Mouse (Mus musculus): ENCODE measurements around the gene Traf3. TPM values are rescaled to one million over a fixed set of nuclear protein-coding genes. Genes with fewer than 3 reads are reported as not detected.

Gene Traf3
- polyA plus RNA-seq, 1 experiment from 2014 or later = 8.9 TPM

DNA sequence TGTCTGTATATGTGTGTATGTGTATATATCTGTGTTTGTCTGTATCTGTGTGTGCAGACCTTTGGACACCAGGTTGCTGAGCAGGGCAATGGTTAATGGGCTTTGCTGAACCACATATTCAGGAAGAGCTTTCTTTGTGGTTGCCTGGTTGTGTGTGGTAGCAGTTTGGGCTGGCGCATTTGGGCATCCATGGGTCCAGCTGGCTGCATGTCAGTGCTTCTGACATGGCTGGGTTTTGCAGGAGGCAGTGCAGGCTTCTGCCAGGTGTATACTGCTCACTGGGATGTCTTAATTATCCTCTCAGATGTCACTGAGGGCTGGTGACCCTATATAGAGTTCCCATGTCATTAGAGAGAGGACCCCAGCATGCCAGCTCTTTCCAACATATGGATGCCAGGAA is 10.4 kb upstream of the Traf3 start:
- Histone ChIP-seq H3K36me3 (no peaks in the 10 kb centered on the region), H3K4me2 (no peak overlapping the region), H3K4me3 (no peak overlapping the region), H3K4me1 (peaks cover 15% of the 10 kb centered on the region), H3K9me3 (no peaks in the 10 kb centered on the region), H3K9ac (no peak overlapping the region), H3K27me3 (no peaks in the 10 kb centered on the region), H3K27ac (no peak overlapping the region)
- WGBS = 90% methylated on average over 1 of the region's 1 CpGs
- ATAC-seq (ENCODE audit: borderline replicate concordance, extremely low read depth, low FRiP score, low TSS enrichment) = no peak

DNA sequence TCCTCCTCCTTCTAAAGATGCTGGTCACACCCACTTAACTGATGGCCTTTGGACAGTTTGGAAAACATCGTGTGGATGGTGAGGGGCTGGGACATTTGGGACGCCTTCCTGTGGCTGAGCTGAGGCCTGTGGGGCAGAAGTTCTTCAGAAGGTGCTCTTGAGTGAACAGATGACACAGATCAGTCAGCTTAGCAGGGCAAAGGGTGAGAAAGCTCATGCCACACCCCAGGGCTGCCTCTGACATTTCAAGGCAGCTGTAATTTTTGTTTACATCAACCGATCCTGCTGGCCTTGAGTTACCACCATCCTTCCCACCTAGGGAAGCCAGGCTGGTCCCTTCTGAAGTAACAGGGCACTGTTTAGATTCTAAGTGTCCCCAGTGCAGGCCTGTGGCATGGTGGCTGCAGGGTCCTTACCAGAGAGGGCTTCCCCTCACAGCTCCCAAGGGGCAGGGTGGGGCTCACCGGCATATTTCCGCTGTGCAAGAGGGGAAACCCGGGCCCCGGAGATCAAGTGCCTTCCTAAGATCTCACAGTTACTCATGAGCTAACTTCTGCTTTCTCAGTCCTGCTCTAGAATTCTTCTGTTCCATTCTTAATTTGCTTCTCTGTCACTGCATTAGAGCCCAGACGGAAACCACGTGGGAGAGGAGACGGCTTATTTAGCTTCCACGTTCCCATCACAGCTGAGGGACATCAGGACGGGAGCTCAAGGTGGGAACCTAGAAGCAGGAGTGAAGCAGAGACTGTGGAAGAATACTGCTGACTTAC is 6.3 kb upstream of the Traf3 start:
- no peak for ATAC-seq (ENCODE audit: borderline replicate concordance, extremely low read depth, low FRiP score, low TSS enrichment)
- WGBS = 30% methylated on average over 12 of the region's 12 CpGs
- Histone ChIP-seq H3K4me1 (peaks cover 29% of the 10 kb centered on the region), H3K27me3 (no peaks in the 10 kb centered on the region), H3K36me3 (no peaks in the 10 kb centered on the region), H3K4me3 (no peak overlapping the region), H3K4me2 (no peak overlapping the region), H3K9ac (no peak overlapping the region), H3K27ac (no peak overlapping the region), H3K9me3 (no peaks in the 10 kb centered on the region)

- H3K9ac ChIP-seq = no peak overlapping the region
- H3K36me3 ChIP-seq = no peaks in the 10 kb centered on the region
- H3K4me2 ChIP-seq = no peak overlapping the region
- 87% methylated on average over 10 of the region's 10 CpGs for whole genome bisulfite sequencing
- peaks cover 33% of the 10 kb centered on the region for H3K4me1 ChIP-seq
- no peaks in the 10 kb centered on the region for H3K9me3 ChIP-seq
- no peak for ATAC-seq (ENCODE audit: borderline replicate concordance, extremely low read depth, low FRiP score, low TSS enrichment)
- H3K27me3 ChIP-seq = no peaks in the 10 kb centered on the region
- H3K27ac ChIP-seq = no peak overlapping the region
- H3K4me3 ChIP-seq = no peak overlapping the region
These were observed 5.3 kb upstream of the Traf3 start for GRCm38 (mm10) chr12:111160871-111161270.

- H3K4me2 ChIP-seq = peak overlapping the region; percentile 51
- no peaks in the 10 kb centered on the region for H3K27me3 ChIP-seq
- no peak overlapping the region for H3K27ac ChIP-seq
- peaks cover 33% of the 10 kb centered on the region for H3K4me1 ChIP-seq
- H3K9me3 ChIP-seq = no peaks in the 10 kb centered on the region
- 37% methylated on average over 7 of the region's 7 CpGs for WGBS
- 0 out of 2 replicates have a peak overlapping the region, but pooled peaks have one; percentile 28 for H3K4me3 ChIP-seq
- 0 out of 2 replicates have a peak overlapping the region, but pooled peaks have one; percentile 25 for H3K9ac ChIP-seq
- no peaks in the 10 kb centered on the region for H3K36me3 ChIP-seq
- no peak for ATAC-seq (ENCODE audit: borderline replicate concordance, extremely low read depth, low FRiP score, low TSS enrichment)
These were observed 4.2 kb upstream of the Traf3 start for GRCm38 (mm10) chr12:111161943-111162311.

DNA sequence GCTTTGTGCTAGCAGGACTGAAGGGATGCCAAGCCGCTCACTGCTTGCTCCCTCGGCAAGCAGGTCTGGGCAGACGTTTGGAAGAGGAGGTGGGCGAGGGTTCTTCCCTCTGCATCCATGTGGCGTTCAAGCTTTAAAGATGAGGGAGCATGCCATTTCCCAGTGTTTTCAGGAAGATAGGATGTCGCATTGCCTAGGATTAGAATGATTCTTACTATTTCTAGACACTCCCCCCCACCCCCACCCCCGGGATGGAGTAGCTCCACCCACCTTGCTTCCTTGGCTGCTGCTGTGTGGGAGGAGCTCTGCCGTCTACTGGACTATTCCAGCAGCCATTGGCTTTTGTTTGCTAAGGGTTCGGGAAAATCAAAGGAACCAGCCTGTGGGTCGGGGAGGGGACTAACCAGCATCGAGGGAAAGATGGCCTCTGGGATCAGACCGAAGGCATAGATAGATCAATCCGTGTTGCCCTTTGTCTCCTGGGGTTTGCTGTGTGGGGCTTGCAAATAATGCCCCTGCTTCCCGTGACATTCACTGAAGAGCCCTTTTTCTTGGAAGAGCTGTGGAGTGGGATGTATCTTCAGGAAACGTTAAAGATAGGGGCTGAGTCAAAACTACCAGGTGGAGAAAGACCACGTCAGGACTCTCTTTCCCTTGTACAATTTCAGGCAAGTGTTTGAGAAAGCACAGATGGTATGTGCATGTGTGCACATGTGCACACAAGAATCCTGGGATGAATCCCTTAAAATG is 3.7 kb upstream of the Traf3 start:
- Histone ChIP-seq H3K27me3 (no peaks in the 10 kb centered on the region), H3K9me3 (no peaks in the 10 kb centered on the region), H3K9ac (0 out of 2 replicates have a peak overlapping the region, but pooled peaks have one; percentile 25), H3K36me3 (no peaks in the 10 kb centered on the region), H3K4me2 (peak overlapping the region; percentile 51), H3K4me1 (peaks cover 39% of the 10 kb centered on the region), H3K4me3 (peak overlapping the region; percentile 28; the same call in 1 of the 2 replicates), H3K27ac (0 out of 2 replicates have a peak overlapping the region, but pooled peaks have one; percentile 4)
- ATAC-seq (ENCODE audit: borderline replicate concordance, extremely low read depth, low FRiP score, low TSS enrichment) = peak; percentile 19; the same call in 1 of the 2 replicates
- 10% methylated on average over 16 of the region's 16 CpGs for WGBS

- Histone ChIP-seq H3K4me3 (peak overlapping the region; percentile 34), H3K4me1 (peaks cover 49% of the 10 kb centered on the region), H3K36me3 (no peaks in the 10 kb centered on the region), H3K4me2 (peak overlapping the region; percentile 64), H3K27me3 (no peaks in the 10 kb centered on the region), H3K27ac (no peak overlapping the region), H3K9ac (peak overlapping the region; percentile 20; the same call in 1 of the 2 replicates), H3K9me3 (no peaks in the 10 kb centered on the region)
- peak; percentile 83 for ATAC-seq (ENCODE audit: borderline replicate concordance, extremely low read depth, low FRiP score, low TSS enrichment)
- 3% methylated on average over 13 of the region's 13 CpGs for WGBS
These were observed 1.8 kb upstream of the Traf3 start for GRCm38 (mm10) chr12:111164310-111164751.

- Histone ChIP-seq H3K36me3 (no peaks in the 10 kb centered on the region), H3K27ac (peak overlapping the region; percentile 90), H3K9ac (no peak overlapping the region), H3K9me3 (no peaks in the 10 kb centered on the region), H3K4me2 (peak overlapping the region; percentile 89), H3K4me3 (peak overlapping the region; percentile 75), H3K4me1 (peaks cover 41% of the 10 kb centered on the region), H3K27me3 (no peaks in the 10 kb centered on the region)
- 0 out of 2 replicates have a peak, but pooled peaks have one; percentile 10 for ATAC-seq (ENCODE audit: borderline replicate concordance, extremely low read depth, low FRiP score, low TSS enrichment)
- WGBS = 61% methylated on average over 10 of the region's 10 CpGs
These were observed 891 bp upstream of the Traf3 start for GRCm38 (mm10) chr12:111165146-111165812.

GRCm38 (mm10) chr12:111166681-111167289 is 615 bp downstream of the Traf3 start:
- under 1% methylated on average over 48 of the region's 48 CpGs for WGBS
- Histone ChIP-seq H3K4me2 (peak overlapping the region; percentile 89), H3K4me1 (peaks cover 40% of the 10 kb centered on the region), H3K9ac (peak overlapping the region; percentile 69), H3K9me3 (no peaks in the 10 kb centered on the region), H3K36me3 (no peaks in the 10 kb centered on the region), H3K27ac (peak overlapping the region; percentile 90), H3K4me3 (peak overlapping the region; percentile 75), H3K27me3 (no peaks in the 10 kb centered on the region)
- ATAC-seq (ENCODE audit: borderline replicate concordance, extremely low read depth, low FRiP score, low TSS enrichment) = peak; percentile 19

DNA sequence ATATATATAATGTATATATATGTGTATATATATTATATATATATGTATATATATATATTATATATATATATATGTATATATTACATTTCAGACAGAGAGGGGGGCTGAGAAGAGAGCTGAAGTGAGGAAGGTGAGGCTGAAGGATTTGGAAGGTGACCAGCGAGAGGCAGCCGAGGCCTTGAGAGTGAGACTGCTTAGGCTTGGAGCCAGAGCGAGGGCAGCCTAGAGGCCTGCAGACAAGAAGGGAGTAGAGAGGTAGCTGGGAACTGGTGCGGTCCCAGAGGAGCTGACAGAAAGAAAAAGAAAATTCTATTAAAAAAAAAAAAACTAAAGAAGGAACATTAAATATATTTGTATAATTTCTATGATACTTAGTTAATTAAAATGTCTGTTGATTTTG is 2.7 kb downstream of the Traf3 start:
- Histone ChIP-seq H3K27me3 (no peaks in the 10 kb centered on the region), H3K4me1 (peaks cover 27% of the 10 kb centered on the region), H3K9me3 (no peaks in the 10 kb centered on the region), H3K36me3 (no peaks in the 10 kb centered on the region), H3K27ac (no peak overlapping the region), H3K4me2 (no peak overlapping the region), H3K9ac (no peak overlapping the region), H3K4me3 (no peak overlapping the region)
- WGBS = 85% methylated on average over 4 of the region's 4 CpGs
- ATAC-seq (ENCODE audit: borderline replicate concordance, extremely low read depth, low FRiP score, low TSS enrichment) = no peak

DNA sequence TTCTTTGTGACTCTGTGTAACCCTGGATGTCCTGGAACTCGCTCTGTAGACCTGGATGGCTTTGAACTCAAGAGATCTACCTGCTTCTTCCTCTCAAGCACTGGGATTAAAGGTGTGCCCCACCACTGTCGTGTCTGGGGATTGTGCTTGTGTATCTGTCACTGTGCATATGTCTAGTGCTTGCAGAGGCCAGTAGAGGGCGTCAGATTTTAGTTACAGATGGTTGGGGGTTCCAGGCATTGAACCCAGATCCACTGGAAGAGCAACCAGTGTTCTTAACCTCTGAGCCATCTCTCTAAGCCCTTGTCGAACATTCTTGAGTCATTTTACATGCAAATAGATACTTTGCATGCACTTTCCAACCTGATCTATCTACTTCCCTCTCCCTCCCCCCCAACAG is 12.6 kb downstream of the Traf3 start:
- H3K27ac ChIP-seq = no peak overlapping the region
- no peak overlapping the region for H3K4me2 ChIP-seq
- H3K4me3 ChIP-seq = no peak overlapping the region
- H3K27me3 ChIP-seq = no peaks in the 10 kb centered on the region
- H3K4me1 ChIP-seq = no peaks in the 10 kb centered on the region
- no peaks in the 10 kb centered on the region for H3K9me3 ChIP-seq
- WGBS = 78% methylated on average over 4 of the region's 4 CpGs
- no peak for ATAC-seq (ENCODE audit: borderline replicate concordance, extremely low read depth, low FRiP score, low TSS enrichment)
- peaks cover 8% of the 10 kb centered on the region; the same call in 1 of the 2 replicates for H3K36me3 ChIP-seq
- no peak overlapping the region for H3K9ac ChIP-seq

- 78% methylated on average over 5 of the region's 5 CpGs for WGBS
- Histone ChIP-seq H3K27me3 (no peaks in the 10 kb centered on the region), H3K4me2 (no peak overlapping the region), H3K4me3 (no peak overlapping the region), H3K27ac (no peak overlapping the region), H3K36me3 (no peaks in the 10 kb centered on the region), H3K9ac (no peak overlapping the region), H3K4me1 (no peaks in the 10 kb centered on the region), H3K9me3 (no peaks in the 10 kb centered on the region)
- ATAC-seq (ENCODE audit: borderline replicate concordance, extremely low read depth, low FRiP score, low TSS enrichment) = no peak
These were observed 15.7 kb downstream of the Traf3 start for GRCm38 (mm10) chr12:111181848-111182247.

Measured in lung, embryonic 15.5 days (tissue).